Mouse (Mus musculus) megakaryocyte progenitor cell, adult 5-6 weeks (primary cell): ENCODE results near the gene Itprip. TPM values are rescaled to one million over a fixed set of nuclear protein-coding genes. Genes with fewer than 3 reads are reported as not detected.
"Not testable (repeated sequence)": the region's sequence is repeated elsewhere in the genome, so short reads cannot be mapped to it uniquely, and the experiment has no call there.

ENCODE experiments used
- ATAC-seq: replicated peaks from 2 replicates; pipeline ENCODE4 v1.8.0; 2016; ENCODE audit warnings: mild to moderate bottlenecking, moderate TSS enrichment, inconsistent platforms; ENCODE audit not compliant: poor library complexity
- total RNA-seq, 2 experiments: library from RNA; stranded (forward) in 1 of 2; stranded (reverse) in 1 of 2; fragments of 157-497, 149-512 nt in 1 of 2; fragments of 200-1000 nt in 1 of 2; gene quantifications; 2 replicates each; pipeline versions ENCODE4 v1.2.3 to v1.2.4; 2015 to 2017

Gene Itprip
- total RNA-seq, 2 experiments from 2014 or later = 10.2 to 18.3 TPM

GRCm38 (mm10) chr19:47854796-47855783 is 64.0 kb downstream of the Itprip start, which contains the start of gene Gsto1:
Gene Gsto1, plus strand, starts transcription at chr19:47854970.
- peak; percentile 89 for ATAC-seq

- peak; percentile 35 for ATAC-seq
Measured at GRCm38 (mm10) chr19:47853951-47854795, 64.9 kb downstream of the Itprip start.

GRCm38 (mm10) chr19:47853053-47853452 is 66.0 kb downstream of the Itprip start:
- no peak for ATAC-seq

- not testable (repeated sequence) for ATAC-seq
Measured at GRCm38 (mm10) chr19:47852131-47852530, 67.0 kb downstream of the Itprip start.

GRCm38 (mm10) chr19:47849735-47850134 is 69.4 kb downstream of the Itprip start:
- ATAC-seq = no peak

Other genes starting within 250 kb of the Itprip start
- gene Col17a1, start 227.2 kb downstream of the Itprip start, total RNA-seq (2015) = not detected in 2 replicates
- 0.14 TPM in 1 of 2 replicates, not detected in the other for gene Col17a1, start 227.2 kb downstream of the Itprip start, total RNA-seq (2017)
- 122 and 128 TPM in 2 replicates for gene Sfr1, start 187.6 kb downstream of the Itprip start, total RNA-seq (2015)
- gene Sfr1, start 187.6 kb downstream of the Itprip start, total RNA-seq (2017) = 131 and 138 TPM in 2 replicates
- gene Gsto1, start 64.3 kb downstream of the Itprip start, total RNA-seq (2015) = 413 and 417 TPM in 2 replicates
- gene Gsto1, start 64.3 kb downstream of the Itprip start, total RNA-seq (2017) = 162 and 194 TPM in 2 replicates
- gene Gsto2, start 53.8 kb downstream of the Itprip start, total RNA-seq (2015) = not detected in 2 replicates
- gene Gsto2, start 53.8 kb downstream of the Itprip start, total RNA-seq (2017) = 0.34 and 0.62 TPM in 2 replicates
- gene Cfap43, start within 50 bp of the Itprip start, total RNA-seq (2015) = not detected in 2 replicates
- not detected in 2 replicates for gene Cfap43, start within 50 bp of the Itprip start, total RNA-seq (2017)
- gene Cfap58, start 18.4 kb upstream of the Itprip start, total RNA-seq (2015) = not detected in 2 replicates
- not detected in 2 replicates for gene Cfap58, start 18.4 kb upstream of the Itprip start, total RNA-seq (2017)